11 mouse cellular contexts compared by ENCODE assay signal in genomic region chr12:73692321-73692720, GRCm38 (mm10).
DNase-seq lines count a peak whose midpoint lies in the region; ATAC-seq lines count a peak whose summit lies in the region.
"Had no signal": no experiment of that assay in that cellular context is flagged by ENCODE, and none has a peak within 500 bp of the region (broad histone marks: within the 10 kb centered on the region; RNA-seq: fewer than 3 reads in every experiment).

No protein-coding gene starts in this region.

- H3K4me3 ChIP-seq in forebrain, embryonic 14.5 days (ENCODE audit: low read depth, low read length) = no peak overlapping the region
- no peak overlapping the region for H3K4me3 ChIP-seq in forebrain, embryonic 13.5 days
- H3K4me3 ChIP-seq: kidney, embryonic 15.5 days had no signal

- no peak overlapping the region for H3K4me2 ChIP-seq in forebrain, embryonic 14.5 days (ENCODE audit: low read length)
- no peak overlapping the region for H3K4me2 ChIP-seq in forebrain, embryonic 13.5 days
- H3K4me2 ChIP-seq: kidney, embryonic 15.5 days; lung, embryonic 14.5 days had no signal

- WGBS in forebrain, embryonic 14.5 days = 26% methylated on average over 4 of the region's 4 CpGs
- 23% methylated on average over 4 of the region's 4 CpGs for WGBS in forebrain, embryonic 13.5 days

- H3K4me1 ChIP-seq in forebrain, embryonic 14.5 days (ENCODE audit: control insufficient read depth, insufficient read depth, low read length) = no peaks in the 10 kb centered on the region
- H3K4me1 ChIP-seq in forebrain, embryonic 13.5 days = peaks cover 6% of the 10 kb centered on the region; the same call in 1 of the 2 replicates

- DNase-seq in forebrain, embryonic 14.5 days (ENCODE audit: low spot score) = peak; percentile 44
- DNase-seq in left cerebral cortex, postnatal 14 days (ENCODE audit: low spot score in 2 of 2) = peak; percentile 48 to 66
- DNase-seq in left cerebral cortex, adult 9 months (ENCODE audit: low spot score in 2 of 2) = no peak
- peak; percentile 49 for DNase-seq in 416B (ENCODE audit: low read depth)
- no peak for DNase-seq in ovary, postnatal 36 days (ENCODE audit: low spot score)
- DNase-seq: heart, postnatal 4 days; lung, embryonic 14.5 days had no signal

- H3K27me3 ChIP-seq in forebrain, embryonic 14.5 days (replicated peaks; ENCODE audit: control insufficient read depth, insufficient read depth, low read length) = no peaks in the 10 kb centered on the region
- H3K27me3 ChIP-seq in forebrain, embryonic 13.5 days = no peaks in the 10 kb centered on the region
- H3K27me3 ChIP-seq: kidney, embryonic 15.5 days had no signal

- H3K27ac ChIP-seq in forebrain, embryonic 14.5 days (ENCODE audit: low read depth, low read length) = no peak overlapping the region
- no peak overlapping the region for H3K27ac ChIP-seq in forebrain, embryonic 13.5 days
- H3K27ac ChIP-seq: kidney, embryonic 15.5 days had no signal

- no peaks in the 10 kb centered on the region for H3K36me3 ChIP-seq in forebrain, embryonic 14.5 days (ENCODE audit: control insufficient read depth, insufficient read depth, low read length)
- no peaks in the 10 kb centered on the region for H3K36me3 ChIP-seq in forebrain, embryonic 13.5 days (ENCODE audit: poor library complexity, severe bottlenecking)
- H3K36me3 ChIP-seq: kidney, embryonic 15.5 days had no signal

- no peak overlapping the region for H3K9ac ChIP-seq in forebrain, embryonic 14.5 days (ENCODE audit: low read length)
- H3K9ac ChIP-seq in forebrain, embryonic 13.5 days = no peak overlapping the region
- H3K9ac ChIP-seq: kidney, embryonic 15.5 days; lung, embryonic 14.5 days had no signal

- ATAC-seq in forebrain, embryonic 14.5 days = peak; percentile 36; the same call in 1 of the 2 replicates
- ATAC-seq in forebrain, embryonic 13.5 days = no peak
- peak; percentile 68 for ATAC-seq in inflammation-experienced regulatory T-cells, adult 6 months
- ATAC-seq in monocyte, adult 5-6 weeks (replicated peaks; ENCODE audit: insufficient number of reproducible peaks, low FRiP score, low TSS enrichment, poor library complexity, severe bottlenecking) = no peak

- intact Hi-C loops in left cerebral cortex, postnatal 14 days (cut with DNase I) = loop anchor here (5.0 kb wide), 1 partner anchor 110 kb away; the partner anchor contains the start of gene Prkch

- no peaks in the 10 kb centered on the region for H3K9me3 ChIP-seq in forebrain, embryonic 14.5 days (replicated peaks; ENCODE audit: control insufficient read depth, low read length)
- H3K9me3 ChIP-seq in forebrain, embryonic 13.5 days (replicated peaks) = no peaks in the 10 kb centered on the region
- H3K9me3 ChIP-seq: kidney, embryonic 15.5 days had no signal

Comparison
In these comparisons a context has a peak if more than half of its experiments do, and no peak if none do; other contexts are left out.
1. ATAC-seq: peak in forebrain, embryonic 14.5 days (single experiment) and inflammation-experienced regulatory T-cells, adult 6 months (single experiment); none in forebrain, embryonic 13.5 days (single experiment) and monocyte, adult 5-6 weeks (single experiment).
2. DNase-seq: peak in forebrain, embryonic 14.5 days (single experiment), left cerebral cortex, postnatal 14 days (2 of 2) and 416B (single experiment); none in left cerebral cortex, adult 9 months (0 of 2) and ovary, postnatal 36 days (single experiment).